Mouse (Mus musculus) c-Kit-negative CD71-positive TER-119-positive erythroid progenitor cells, embryonic 14.5 days (primary cell): ENCODE data around the gene Hoxd9.

ENCODE experiments used
- DNase-seq: peaks from one replicate; pipeline ENCODE4 v3.0.0-alpha.2; 2013; ENCODE audit warnings: low read depth, low spot score

The Hoxd9 gene

DNA sequence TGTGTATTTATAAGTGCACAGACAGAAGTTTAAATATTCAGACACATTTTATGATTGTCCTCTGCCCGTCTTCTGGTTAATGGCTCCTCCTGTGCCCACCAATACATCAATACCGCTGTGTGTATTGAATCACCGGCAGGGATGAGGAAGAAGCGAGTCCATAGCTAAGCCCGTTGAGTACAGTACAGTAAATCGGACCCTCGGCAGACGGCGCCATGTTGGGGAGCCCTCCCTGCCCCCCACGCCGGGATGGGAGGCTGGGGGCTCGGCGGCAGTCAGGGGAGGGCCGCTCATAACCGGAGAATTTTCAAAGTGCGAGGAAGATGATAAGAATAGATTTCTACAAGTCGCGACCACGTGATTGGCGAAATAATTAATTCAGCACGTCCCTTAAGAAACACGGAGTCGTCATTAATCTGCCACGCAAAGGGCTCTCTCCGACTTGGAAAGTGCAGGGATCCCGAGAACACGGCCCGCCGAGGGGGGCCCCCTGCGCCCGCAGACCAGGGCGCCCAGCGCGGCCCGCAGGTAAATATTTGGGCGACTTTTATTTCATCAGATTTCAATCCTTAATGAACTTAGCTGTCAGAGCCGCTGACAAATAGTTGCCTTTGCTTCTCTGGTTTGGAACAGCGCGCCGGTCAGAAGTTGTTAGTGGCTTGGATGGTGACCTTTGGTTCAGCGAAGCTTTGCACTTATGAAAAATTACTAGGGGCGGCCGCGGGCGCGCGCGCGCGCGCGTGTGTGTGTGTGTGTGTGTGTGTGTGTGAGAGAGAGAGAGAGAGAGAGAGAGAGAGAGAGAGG, 35.2 kb downstream of the Hoxd9 start:
- no peak for DNase-seq

DNA sequence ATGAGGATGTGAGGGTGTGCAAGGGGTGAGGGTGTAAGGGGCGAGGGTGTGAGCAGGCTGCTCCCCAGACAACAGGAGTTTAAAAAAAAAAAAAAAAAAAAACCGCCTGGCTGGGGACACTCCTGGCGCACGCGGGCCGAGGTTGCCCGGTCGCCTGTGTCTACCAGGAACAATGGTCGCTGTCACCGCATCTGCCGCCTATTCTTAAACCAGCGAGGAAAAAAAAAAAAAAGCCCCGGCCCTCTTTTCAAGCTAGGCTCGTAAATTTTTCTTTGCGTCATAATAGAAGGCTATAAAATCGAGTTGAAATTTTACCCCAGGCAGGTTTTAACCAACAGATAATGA, 35.8 kb downstream of the Hoxd9 start:
- no peak for DNase-seq

DNA sequence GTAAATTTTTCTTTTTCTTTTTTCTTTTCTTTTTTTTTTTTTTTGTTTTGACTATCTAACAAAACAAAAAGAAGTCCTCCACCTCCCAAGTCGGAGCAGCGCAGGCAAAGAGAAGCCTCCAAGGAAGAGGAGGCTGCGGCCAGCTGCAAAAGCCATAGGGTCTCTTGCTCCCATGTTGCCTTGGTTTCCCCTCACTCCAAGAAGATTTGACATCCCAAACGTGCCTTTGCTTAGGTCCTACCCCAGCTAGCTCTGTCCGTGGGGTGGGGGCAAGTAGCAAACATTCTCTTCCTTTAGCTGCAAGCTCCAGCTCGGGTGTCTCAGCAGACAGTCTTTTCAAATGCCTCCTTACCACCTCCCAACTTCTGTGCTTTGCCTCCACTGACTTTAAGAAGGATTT, 36.2 kb downstream of the Hoxd9 start:
- DNase-seq: no peak

DNA sequence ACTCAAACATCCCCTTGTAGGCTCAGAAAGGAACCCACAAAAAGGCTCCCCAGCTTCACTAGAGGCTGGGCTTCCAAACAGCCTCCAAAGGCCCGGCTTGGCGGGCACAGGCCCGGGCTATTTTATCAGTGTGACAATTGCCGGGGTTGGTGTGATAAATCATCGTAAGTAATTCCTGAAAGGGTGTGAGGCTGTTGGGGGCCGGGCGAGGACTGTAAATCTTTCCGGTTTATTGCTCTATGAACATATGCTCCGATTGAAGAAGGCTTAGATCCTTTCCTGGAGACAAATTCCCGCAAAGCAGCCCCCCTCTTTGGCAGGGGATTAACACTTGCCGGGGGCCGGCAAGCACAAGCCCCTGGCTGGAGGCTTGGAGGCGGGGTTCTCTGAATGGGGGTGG, 36.9 kb downstream of the Hoxd9 start:
- DNase-seq: no peak

DNA sequence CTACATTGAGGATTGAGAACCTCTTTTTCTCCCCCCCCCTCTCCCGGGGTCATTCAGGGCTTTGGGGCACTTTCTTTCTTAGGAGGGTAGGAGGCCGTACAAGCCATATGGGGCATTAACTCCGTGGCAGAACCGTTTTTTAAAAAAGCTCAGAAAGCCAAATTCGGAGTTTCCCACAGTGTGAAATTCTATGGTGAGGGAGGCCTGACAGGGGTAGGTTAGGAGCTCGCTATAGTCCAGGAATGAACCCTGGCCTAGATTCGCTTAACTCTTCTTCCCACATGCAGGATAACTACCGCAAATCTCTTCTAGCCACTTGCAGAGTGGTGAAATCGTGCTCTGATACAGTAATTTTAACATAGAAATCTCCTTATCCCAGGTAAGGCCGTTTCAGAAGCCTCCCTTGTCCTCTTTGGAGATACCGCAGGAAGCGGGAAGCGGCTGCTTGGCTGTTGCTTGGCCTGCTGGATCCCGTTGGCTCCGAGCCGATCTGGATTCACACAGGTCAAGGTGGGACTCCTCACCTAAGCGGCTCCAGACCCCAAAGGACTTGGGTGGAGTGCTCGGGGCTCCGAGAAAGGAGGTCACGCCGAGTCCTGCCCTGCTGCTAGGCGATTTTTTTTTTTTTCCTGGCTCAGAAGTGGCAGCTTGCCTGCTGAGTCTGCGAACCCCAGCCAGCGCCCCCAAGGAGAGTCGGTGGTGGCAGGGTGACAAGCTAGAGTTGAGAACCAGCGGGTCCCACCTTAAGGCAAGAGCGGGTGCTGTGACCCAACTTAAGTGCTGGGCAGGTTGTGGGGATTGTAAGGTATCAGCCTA, 37.7 kb downstream of the Hoxd9 start:
- DNase-seq: no peak

DNA sequence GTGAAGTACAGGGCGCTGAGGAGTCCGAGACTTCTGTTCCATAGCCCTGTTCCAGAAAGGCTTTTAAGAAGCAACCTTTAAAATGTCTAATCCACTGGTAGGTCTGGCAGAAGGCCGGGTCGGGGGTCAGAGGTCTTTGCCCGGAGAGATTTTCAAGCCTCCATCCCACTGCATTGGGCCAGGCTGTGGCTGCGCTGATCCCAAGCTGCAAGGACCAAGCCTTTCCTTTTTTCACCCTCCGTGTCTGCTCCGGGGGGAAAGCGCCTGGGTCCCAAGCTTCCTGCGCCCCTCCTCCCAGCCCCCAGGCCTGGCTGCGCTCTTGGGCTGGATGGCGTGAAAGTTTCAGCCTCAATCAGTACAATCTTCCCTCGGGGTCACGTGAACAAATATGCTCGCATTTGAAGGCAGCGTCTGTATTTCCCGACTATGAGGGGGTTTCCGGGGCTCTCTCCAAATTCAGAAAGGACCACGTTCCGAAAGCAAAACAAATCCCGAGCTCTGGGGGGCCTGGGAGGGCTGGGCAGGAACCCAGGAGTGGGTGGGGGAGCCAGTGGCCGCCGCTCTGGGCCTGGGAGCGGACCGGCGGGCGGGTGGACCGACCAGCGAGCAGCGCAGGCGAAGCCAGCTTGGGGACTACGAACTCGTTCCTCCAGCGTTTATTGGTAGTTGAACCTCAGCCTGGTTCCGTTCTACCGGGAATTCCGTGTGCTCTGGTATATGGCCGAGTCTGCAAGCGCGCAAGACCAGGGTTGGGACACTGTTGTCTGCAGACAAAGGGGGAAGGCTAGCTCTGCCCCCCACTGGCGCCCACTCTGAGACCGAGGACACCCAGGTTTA, 38.5 kb downstream of the Hoxd9 start:
- DNase-seq: no peak

DNA sequence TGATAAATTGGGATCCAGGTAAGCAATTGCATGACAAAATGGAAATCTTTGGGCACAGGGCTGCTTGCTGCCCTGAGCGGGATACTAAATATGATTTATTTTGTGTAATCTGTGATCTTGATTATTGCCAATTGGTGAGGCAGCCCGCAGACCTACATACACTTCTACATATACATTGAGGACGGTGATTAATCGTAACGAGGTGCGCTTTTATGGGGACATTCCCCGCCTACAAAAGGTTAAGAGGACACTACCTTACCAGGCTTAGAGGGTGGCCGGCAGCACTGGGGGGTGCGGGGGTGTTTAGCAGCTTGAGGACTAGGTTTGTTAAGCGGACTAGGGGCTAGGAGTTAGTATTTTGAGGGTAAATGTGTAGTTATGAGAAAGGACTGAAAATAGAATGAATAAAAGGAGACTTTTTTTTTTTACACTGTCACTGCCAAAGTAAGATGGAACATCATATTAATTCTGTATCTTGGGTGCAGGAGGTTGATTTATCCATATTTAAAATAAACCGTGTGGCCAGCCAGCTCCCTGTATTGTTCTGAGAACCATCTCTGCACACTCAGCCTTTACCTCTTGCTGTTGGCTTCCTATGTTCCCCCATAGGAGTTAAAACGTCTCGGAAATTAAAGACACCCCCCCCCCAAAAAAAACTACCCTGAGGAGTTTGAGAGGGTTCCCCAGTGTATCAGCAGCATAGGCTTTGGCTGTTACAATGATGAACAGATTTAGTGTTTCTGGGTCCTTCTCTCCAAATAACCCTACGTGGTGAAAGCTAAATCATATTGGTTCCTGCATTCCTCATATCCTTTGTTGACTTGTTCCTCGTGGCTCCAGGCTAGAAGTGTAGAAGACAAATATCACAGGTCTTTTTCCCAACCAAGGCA, 39.4 kb downstream of the Hoxd9 start:
- DNase-seq: no peak

DNA sequence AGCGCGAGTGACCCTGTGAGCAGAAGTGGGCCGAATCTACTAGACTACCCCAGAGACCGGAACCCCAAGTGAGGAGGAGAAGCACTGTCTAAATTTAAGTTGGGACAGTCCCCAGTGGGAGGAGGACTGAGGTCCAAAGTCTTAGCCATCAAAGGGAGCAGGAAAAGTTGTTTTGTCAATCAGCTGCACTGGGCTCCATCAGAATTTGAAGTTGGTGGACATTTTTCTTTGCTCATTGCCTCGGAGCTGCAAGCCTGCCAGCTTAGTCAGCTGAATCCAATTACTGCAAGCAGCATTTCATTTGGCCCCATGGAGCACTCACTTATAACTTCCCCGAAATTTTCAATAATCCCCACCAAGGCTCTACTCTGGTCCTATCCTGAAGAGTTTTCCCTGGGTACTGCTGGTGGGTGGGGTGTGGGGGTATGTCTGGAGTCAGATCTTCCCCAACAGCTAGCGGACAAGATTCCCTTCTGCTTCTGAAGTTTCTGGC, 40.1 kb downstream of the Hoxd9 start:
- no peak for DNase-seq

DNA sequence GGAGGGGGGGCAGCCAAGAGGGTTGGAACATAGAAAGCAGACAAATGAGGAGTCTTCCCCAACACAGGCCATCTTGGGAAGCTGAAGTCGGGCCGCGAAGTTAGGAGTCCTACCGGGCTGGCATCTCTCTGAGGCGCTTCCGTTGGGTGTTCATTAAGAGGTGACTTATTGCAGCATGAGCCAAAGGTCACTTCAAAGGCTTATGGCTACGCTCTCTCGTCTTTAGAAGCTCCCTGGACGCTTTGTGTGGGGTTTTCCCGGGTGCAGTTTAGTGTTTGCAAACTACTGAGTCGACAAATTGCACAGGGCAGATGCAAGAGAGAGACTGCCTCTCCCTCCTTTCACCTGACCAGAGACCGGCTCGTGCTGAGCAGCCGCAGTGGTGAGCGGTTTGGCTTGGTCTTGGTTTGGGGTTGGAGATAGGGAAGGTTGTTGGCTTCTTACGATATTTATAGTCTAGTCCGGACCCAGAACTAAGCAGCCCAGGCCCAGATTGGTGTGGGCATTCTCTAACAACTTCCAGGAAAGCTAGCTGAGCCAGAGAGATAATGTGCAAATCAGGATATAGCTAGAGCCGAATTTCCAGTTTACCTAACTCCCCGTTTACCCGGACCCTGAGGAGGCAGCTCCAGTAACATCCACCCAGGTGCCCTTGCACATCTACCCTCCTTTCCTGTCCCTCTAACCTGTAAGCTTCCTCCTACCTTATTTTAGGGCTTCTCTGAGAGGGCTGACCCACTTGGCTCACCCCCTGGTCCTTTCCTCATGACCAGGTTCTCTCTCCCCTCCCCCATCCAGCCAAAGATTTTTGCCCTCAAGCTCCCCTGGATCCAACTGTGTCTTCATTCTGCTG, 41.3 kb downstream of the Hoxd9 start:
- DNase-seq: no peak

DNA sequence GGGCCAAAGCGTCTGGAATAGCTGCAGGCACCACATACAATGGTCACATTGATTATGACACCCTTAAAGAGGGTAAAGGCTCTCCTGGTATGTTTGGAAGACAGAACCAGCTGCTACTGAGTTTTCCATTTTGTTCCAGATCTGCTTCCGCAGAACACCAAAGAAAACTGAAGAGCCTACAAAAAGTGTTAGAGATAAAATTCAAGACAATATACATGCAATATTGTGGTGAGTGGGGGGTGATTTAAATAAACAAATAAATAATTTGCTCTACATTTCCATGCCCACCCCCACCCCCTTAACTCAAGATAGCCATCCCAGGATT, 41.9 kb downstream of the Hoxd9 start:
- DNase-seq: no peak

DNA sequence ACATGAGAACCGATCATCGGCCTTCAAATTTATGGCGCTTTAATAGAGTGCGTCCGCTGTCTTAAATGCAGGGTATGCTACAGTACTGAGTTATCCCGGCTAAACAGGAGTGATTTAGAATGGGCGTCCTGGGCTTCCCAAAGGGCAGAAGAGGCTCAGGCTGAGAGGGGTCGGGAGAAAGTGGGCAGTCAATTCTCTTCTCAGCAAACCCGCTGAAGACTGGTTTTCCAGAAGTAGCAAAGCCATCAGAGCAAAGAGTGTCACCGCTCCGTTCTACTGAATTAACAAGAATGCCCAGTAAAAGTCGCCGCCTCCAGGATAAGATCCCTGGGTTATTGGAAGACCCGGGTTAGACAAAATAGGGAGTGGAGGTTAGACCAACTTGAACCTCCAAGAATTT, 42.3 kb downstream of the Hoxd9 start:
- DNase-seq: no peak

DNA sequence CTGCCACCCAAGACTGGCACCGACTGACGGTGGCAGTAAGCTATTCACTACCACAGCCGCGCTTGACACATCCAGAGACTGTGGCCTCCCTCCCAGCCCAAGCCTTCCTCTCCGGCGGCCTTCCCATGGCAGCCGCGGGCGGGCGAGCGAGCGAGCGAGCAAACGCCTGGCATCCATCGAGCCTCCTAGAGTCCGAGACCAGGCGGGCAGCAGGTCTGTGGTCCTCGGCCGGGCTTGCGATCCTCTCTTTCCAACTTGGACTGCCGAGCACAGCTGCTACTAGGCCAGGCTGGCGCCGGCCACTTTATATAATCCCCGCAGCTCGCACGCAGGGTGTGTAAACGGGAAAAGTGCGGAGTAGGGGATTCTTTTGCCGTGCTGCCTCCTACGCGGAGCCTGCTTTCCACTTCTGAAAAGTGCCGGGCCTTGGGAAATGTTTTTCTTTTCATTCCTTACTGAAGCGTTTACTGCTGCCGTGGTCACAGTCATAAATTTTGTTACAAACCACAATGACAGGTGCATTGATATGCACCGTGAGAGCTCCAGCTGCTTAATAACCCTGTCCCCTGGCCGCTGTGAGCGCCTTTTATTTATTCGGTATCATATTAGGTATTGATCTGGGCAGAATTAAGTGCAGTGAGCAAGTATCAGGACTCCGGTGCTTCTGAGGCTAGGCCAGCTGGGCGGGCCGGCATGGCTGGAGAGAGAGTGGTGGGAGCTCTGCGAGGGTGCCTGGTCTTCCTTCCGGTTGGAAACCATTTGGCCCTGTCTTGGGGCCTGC, 43.0 kb downstream of the Hoxd9 start:
- no peak for DNase-seq

DNA sequence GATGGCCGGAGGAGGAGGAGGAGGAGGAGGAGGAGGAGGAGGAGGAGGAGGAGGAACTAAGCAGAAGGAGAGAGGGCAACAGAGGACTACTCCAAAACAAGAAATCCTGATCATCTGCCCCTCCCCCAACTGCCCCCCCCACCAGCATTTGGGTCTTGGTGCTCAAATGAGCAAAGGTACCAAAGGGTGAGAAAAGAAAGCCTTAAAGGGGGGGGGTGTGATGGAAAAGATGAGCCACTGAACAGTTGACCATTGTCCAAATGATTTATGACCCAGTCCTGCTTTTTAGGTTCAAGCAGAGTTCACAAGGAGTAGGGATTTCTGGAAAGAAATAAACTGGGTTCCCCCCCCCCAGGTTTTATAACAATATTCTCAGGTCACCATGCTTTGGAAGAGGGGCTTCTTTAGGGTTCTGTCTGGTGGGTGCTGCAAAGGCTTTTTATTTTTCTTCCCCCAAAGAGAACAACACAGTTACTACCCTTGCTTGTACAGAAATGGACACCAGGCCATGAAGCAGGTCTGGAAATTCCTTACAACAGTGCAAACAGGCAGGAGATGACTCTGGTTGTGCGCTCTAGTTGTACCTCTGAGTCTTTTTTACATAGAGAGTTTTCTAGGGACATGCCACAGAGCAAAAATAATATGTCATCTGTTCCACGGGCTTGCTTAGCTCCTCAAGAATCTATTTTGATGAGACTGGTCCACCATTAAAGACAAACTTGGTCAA, 43.9 kb downstream of the Hoxd9 start:
- DNase-seq: no peak

DNA sequence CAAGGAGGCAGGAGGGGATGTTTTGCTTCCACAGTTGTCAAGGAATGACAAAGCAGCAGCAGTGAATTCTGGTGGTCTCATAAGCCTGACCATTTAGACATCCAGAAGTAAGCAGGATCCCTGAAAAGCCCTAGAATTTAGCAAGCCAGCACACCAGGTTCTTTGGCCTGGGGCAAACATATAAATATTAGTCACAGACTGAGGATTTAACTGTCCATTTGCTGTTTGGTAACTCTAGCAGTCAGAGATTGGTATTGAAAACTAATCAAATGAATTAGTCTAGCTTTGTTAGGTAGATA, 44.4 kb downstream of the Hoxd9 start:
- DNase-seq: no peak

DNA sequence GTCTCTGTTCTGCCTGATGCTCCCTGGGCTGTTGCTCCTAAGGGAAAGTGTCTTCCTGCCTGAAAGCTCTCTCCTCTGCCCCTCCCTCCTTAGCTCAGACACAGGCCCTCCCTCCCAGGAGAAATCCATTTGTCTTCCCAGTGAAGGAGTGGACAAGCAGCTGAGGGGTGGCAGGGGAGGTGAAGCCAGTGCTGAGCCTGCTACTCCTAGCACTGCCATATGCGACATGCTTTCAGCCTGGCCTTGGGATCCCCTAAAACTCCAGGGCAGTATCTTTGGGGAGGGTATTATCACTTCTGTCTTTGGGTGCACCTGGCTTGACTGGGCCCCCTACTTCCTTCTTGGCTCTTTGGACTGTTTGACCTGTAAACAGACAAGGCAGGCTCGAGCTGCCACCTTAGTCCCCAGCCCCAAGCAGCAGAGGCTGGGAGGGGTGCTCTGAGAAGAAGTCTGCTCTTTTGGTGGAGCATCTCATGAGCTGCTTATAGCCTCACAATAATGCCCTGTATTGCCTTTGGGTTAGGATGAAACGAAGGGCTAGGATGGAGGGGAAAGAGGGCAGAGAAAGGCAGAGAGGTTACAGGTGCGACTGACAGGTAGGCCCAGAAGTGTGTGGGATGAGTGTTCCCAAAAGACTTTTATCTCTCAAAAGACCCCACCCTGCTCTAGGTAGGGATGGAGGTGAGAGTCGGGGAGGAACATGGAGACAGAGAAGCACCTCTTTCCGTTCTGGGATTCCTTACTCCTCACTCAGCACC, 48.2 kb downstream of the Hoxd9 start:
- DNase-seq: no peak

DNA sequence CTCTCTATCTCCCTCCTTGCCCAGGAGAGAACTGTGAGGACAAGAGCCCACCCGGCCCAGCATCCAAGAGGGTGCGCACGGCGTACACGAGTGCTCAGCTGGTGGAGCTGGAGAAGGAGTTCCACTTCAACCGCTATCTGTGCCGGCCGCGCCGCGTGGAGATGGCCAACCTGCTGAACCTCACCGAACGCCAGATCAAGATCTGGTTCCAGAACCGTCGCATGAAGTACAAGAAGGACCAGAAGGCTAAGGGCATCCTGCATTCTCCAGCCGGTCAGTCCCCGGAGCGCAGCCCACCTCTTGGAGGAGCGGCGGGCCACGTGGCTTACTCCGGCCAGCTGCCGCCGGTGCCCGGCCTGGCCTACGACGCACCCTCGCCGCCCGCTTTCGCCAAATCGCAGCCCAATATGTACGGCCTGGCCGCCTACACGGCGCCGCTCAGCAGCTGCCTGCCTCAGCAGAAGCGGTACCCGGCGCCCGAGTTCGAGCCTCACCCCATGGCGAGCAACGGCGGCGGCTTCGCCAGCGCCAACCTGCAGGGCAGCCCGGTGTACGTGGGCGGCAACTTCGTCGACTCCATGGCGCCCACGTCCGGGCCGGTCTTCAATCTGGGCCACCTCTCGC, 48.9 kb downstream of the Hoxd9 start:
- DNase-seq: no peak

DNA sequence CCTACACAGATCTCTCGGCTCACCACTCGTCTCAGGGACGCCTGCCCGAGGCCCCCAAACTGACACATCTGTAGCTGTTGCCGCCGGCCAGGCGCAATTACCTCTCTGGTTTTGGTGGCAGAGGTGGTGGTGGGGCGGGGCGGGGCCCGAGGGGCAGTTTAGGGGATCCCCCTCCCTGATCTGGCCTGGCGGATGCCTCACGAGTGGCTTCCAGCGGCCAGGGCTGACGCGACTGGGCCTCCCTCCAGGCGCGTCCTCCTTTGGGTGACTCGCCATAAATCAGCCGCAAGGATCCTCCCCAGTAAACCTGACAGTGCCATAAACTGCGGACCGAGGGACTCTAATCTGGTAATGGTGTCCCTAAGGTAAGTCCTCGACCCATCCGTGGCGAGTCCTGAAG, 49.5 kb downstream of the Hoxd9 start:
- no peak for DNase-seq

DNA sequence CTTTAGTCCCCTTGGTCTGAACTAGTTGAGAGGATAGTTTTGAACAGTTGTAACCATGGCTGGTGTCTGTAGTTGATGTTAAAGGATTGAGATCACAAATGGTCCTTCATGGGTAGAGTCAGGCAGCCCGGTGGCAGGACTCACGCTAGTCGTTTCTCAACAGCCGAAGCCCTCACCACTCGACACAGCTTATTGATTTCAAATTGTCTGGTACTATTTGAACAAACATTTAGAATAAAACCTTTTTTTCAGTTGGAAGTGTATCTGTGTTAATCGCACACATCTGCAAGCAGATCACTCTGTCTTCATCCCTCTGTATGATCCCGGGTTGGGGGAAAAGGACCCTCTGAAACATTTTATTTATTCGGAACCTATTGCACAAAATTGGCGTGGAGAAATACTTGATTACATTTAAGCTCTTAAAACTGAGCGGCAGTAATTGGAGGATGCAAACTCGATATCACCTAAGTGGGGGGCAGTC, 50.2 kb downstream of the Hoxd9 start:
- no peak for DNase-seq
